Mouse (Mus musculus) c-Kit-positive CD71-positive TER-119-negative erythroid progenitor cells, embryonic 14.5 days (primary cell): ENCODE results near the gene Slc43a1.

Experiments
- DNase-seq: peaks from one replicate; pipeline ENCODE4 v3.0.0-alpha.2; 2013; ENCODE audit warnings: low read depth

Slc43a1 gene

GRCm38 (mm10) chr2:84831666-84832391 lies 6.8 kb upstream of the Slc43a1 start:
- no peak for DNase-seq

- no peak for DNase-seq
These were observed 1.5 kb upstream of the Slc43a1 start for GRCm38 (mm10) chr2:84837107-84837506.

- no peak for DNase-seq
These were observed 645 bp upstream of the Slc43a1 start for GRCm38 (mm10) chr2:84837817-84838592.

- DNase-seq: no peak
These were observed 637 bp downstream of the Slc43a1 start for GRCm38 (mm10) chr2:84838993-84839980.

DNA sequence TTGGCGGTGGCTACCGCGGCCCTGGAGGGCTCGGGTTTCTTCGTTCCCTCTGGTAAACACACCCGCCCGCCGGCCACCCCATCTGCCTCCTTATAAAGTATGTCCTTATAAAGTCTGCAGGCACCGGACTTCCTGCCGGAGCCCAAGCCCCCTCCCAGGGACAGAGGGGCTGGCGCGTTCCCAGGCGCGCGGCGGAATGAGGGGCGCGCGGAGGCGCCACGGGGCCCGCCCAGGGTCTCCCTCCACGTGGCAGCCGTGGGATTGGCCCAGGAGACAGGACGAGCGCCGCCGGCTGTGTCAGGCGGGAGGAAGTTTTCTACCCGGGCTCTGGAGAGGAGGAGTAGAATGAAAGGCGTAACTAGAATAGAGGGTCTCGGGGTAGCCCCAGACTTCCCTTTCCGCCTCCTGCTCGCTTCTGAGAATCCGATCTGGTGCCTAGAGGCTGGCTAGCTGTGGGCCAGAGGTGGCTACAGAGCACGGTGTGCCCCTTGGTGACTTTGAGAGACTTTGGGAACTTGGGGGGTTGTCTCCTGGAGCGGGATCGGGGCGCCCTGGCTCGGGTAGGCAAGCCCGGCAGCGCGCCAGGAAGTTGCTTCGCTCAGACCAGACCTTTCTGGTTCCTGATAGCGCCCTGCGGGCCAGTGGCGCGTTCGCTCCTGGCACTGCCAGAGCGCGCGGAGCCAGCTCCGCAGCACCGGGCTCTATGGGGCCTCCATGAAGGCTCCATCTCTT lies 1.5 kb downstream of the Slc43a1 start:
- DNase-seq: no peak

GRCm38 (mm10) chr2:84840748-84841563 lies 2.3 kb downstream of the Slc43a1 start:
- no peak for DNase-seq

- DNase-seq: no peak
These were observed 3.3 kb downstream of the Slc43a1 start for GRCm38 (mm10) chr2:84841905-84842304.

- DNase-seq: no peak
These were observed 5.0 kb downstream of the Slc43a1 start for GRCm38 (mm10) chr2:84843654-84844053.

DNA sequence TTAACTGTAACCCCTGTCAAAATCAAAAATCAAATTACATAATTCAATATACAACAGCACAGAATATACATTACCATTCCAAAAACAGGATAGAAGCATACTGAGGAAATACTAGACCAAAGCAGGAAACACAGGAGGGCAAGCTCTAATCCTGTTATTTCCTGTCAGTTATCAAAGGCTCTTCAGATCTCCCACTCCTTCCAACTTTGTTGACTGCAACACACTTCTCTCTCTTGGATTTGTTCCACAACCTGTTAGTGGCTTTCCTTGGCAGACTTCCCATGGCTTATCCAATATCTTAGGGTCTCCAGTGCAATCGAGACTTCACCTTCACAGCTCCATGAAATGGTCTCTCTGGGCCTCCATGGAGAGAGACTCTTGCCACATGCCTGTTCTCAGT lies 6.6 kb downstream of the Slc43a1 start:
- no peak for DNase-seq

DNA sequence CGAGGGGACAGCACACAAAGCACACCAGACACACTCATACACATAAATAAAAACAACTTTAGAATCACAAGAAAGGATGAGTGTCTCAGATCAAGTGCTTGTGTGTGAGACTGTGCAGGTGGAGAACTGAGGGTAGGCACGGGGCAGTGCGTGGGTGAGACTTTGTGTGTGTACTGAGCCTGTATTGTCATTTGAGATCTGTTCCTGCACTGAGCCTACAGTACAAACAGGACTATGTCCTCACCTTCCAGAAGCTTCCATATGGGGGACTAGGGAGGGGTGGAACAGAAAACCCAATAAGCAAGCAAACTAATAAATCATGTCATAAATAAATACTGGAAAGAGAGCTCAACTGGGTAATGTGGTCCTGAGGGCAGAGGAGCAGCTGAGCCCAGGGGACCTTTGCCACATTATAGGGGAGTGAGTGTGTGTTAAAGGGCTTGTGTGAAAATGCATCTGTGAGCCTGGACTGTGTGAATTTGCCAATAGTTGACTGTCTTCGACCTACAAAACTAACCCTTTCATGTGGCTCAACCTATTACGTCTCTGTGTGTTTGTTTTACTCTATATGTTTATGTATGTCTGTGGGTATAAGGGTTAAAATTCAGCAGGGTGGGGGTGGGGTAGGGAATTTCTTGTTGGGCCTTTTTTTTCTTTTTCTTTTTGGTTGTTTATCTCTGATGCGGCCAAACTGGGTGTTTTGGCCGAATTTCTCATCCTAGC lies 11.9 kb downstream of the Slc43a1 start:
- DNase-seq: no peak

- no peak for DNase-seq
These were observed 12.7 kb downstream of the Slc43a1 start for GRCm38 (mm10) chr2:84851130-84852040.

GRCm38 (mm10) chr2:84855732-84856131 lies 17.1 kb downstream of the Slc43a1 start:
- no peak for DNase-seq

GRCm38 (mm10) chr2:84858551-84858950 lies 19.9 kb downstream of the Slc43a1 start:
- no peak for DNase-seq

- no peak for DNase-seq
These were observed 21.5 kb downstream of the Slc43a1 start for GRCm38 (mm10) chr2:84859991-84860780.

- no peak for DNase-seq
These were observed 22.8 kb downstream of the Slc43a1 start for GRCm38 (mm10) chr2:84861430-84861829.

DNA sequence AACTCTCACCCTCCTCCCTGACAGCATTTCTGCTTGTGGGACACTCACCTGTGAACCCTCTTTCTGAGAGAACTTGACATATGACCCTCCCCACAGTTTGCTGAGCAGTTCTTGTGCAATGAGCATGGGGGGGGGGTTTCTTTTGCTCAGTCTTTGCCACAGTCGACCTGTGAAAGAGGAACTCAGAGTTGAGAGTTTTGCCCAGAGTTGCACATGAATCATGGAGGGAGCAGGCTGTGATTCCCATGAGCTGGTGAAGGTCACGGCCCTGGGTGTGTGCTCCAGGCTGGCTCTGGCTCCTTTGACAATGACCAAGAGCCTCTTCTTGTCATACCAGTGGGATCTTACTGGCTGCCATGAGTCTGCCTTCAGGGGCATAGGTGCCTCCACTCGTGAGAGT lies 23.6 kb downstream of the Slc43a1 start:
- no peak for DNase-seq

- no peak for DNase-seq
These were observed 27.2 kb downstream of the Slc43a1 start for GRCm38 (mm10) chr2:84865616-84866571.
